Comparison of ENCODE assay signal across 9 mouse cellular contexts in the genomic region with DNA sequence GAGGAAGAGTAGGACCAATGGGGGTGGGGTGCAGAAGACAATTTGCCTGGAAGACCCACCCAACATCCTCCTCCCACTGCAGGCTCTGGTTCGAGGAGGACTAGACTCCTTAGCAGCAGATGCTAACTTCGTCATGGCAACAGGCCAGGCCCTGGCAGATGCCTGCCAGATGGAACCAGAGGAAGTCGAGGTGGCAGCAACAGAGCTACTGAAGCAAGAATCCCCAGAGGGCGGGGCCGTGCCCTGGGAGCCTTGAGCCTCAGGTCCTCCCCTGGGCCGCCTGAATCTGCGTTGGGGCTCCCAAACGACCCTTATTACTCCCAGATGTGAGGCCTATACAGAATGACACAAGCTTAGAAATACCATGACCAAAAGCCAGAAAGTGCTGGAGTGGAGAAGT. TPM values are rescaled to one million over a fixed set of nuclear protein-coding genes. Genes with fewer than 3 reads are reported as not detected.
A peak's percentile ranks its signal among the peaks of the same experiment; 100 is the strongest.
DNase-seq lines count a peak whose midpoint lies in the region; TF ChIP-seq lines count a peak whose summit lies in the region.
"Had no signal": no experiment of that assay in that cellular context is flagged by ENCODE, and none has a peak within 500 bp of the region (broad histone marks: within the 10 kb centered on the region; RNA-seq: fewer than 3 reads in every experiment).

No protein-coding gene starts in this region.

- WGBS in embryonic facial prominence, embryonic 10.5 days = 32% methylated on average over 8 of the region's 8 CpGs
- 14% methylated on average over 8 of the region's 8 CpGs for WGBS in spleen, adult 2 months

- DNase-seq in layer of hippocampus, adult 18-20 months (ENCODE audit: low spot score in 2 of 2) = peak; percentile 63 to 70
- no peak for DNase-seq in layer of hippocampus, adult 9-10 months (ENCODE audit: low spot score)
- peak; percentile 57 for DNase-seq in embryonic facial prominence, embryonic 10.5 days (ENCODE audit: low spot score)
- peak; percentile 72 for DNase-seq in gastrocnemius, postnatal 25 days
- peak; percentile 54 for DNase-seq in lung, postnatal 25 days (ENCODE audit: low spot score)
- peak; percentile 67 to 86 for DNase-seq in spleen, adult 2 months (ENCODE audit: low read depth in 1 of 2, low spot score in 2 of 2)
- no peak for DNase-seq in heart, postnatal 10 days
- DNase-seq in cerebellum, adult 18-20 months = no peak

- H3K27me3 ChIP-seq in embryonic facial prominence, embryonic 10.5 days (replicated peaks; ENCODE audit: low read depth, poor library complexity, severe bottlenecking) = no peaks in the 10 kb centered on the region
- no peaks in the 10 kb centered on the region for H3K27me3 ChIP-seq in spleen, adult 2 months (ENCODE audit: control insufficient read depth, insufficient read depth, low read length)

- peaks cover 30% of the 10 kb centered on the region for H3K4me1 ChIP-seq in embryonic facial prominence, embryonic 10.5 days
- peaks cover 19% of the 10 kb centered on the region; the same call in 1 of the 2 replicates for H3K4me1 ChIP-seq in spleen, adult 2 months (ENCODE audit: control insufficient read depth, insufficient read depth, insufficient read length)

- H3K9me3 ChIP-seq in embryonic facial prominence, embryonic 10.5 days = no peaks in the 10 kb centered on the region

- no peaks in the 10 kb centered on the region for H3K36me3 ChIP-seq in embryonic facial prominence, embryonic 10.5 days (replicated peaks)
- no peaks in the 10 kb centered on the region for H3K36me3 ChIP-seq in spleen, adult 2 months (ENCODE audit: control insufficient read depth, insufficient read depth, low read length)

- no peak overlapping the region for H3K4me3 ChIP-seq in embryonic facial prominence, embryonic 10.5 days
- H3K4me3 ChIP-seq in spleen, adult 2 months (ENCODE audit: extremely low read depth, insufficient read depth, insufficient read length) = no peak overlapping the region
- H3K4me3 ChIP-seq: heart, adult 2 months had no signal

- peak overlapping the region; percentile 42 for H3K27ac ChIP-seq in embryonic facial prominence, embryonic 10.5 days (replicated peaks)
- H3K27ac ChIP-seq in spleen, adult 2 months (ENCODE audit: insufficient read depth, low read length) = no peak overlapping the region
- H3K27ac ChIP-seq: heart, adult 2 months had no signal

- intact Hi-C loops in heart, postnatal 10 days (cut with DNase I) = loop anchor here (10.0 kb wide), 1 partner anchor 96 kb away; a partner anchor contains a TSS

- TF ChIP-seq CTCF in spleen, adult 2 months (IDR thresholded peaks at IDR 0.05; ENCODE audit: extremely low read depth, insufficient read depth, insufficient read length, insufficient replicate concordance) = no peak

- no peak for TF ChIP-seq POLR2A in spleen, adult 2 months (IDR thresholded peaks at IDR 0.05; ENCODE audit: low read depth, low read length)

RNA-seq across cellular contexts. Expression of a gene that starts 12.3 kb away (rescaled TPM):
- 10 to 100 TPM; 31.7 to 31.9 TPM for total RNA-seq in layer of hippocampus, adult 18-20 months (2021)
- 6.5 and 7.3 TPM in 2 replicates for polyA plus RNA-seq in embryonic facial prominence, embryonic 10.5 days (2016; fragmentation: Nextera tagmentation; extraction: Ambion mirVana)
- under 1 TPM; 0.36 to 0.78 TPM for total RNA-seq in gastrocnemius, postnatal 25 days (2021)
- polyA plus RNA-seq in spleen, adult 2 months (2012; rRNA removed) = 79.2 and 111 TPM in 2 replicates
- total RNA-seq in heart, postnatal 10 days (2021) = 1 to 10 TPM; 1.3 to 1.6 TPM

Comparison
In these comparisons a context has a peak if more than half of its experiments do, and no peak if none do; other contexts are left out.
1. DNase-seq: peak in layer of hippocampus, adult 18-20 months (2 of 2), embryonic facial prominence, embryonic 10.5 days (single experiment), gastrocnemius, postnatal 25 days (single experiment), lung, postnatal 25 days (single experiment) and spleen, adult 2 months (2 of 2); none in layer of hippocampus, adult 9-10 months (single experiment), heart, postnatal 10 days (0 of 2) and cerebellum, adult 18-20 months (0 of 2).
2. RNA of a gene that starts 12.3 kb away (total RNA-seq): 31.7 to 31.9 TPM in layer of hippocampus, adult 18-20 months; 1.3 to 1.6 TPM in heart, postnatal 10 days and 0.36 to 0.78 TPM in gastrocnemius, postnatal 25 days; every median in the first group is over 10 times any median in the second.